Mouse (Mus musculus): ENCODE data around the gene Mgat4b.

Gene Mgat4b

DNA sequence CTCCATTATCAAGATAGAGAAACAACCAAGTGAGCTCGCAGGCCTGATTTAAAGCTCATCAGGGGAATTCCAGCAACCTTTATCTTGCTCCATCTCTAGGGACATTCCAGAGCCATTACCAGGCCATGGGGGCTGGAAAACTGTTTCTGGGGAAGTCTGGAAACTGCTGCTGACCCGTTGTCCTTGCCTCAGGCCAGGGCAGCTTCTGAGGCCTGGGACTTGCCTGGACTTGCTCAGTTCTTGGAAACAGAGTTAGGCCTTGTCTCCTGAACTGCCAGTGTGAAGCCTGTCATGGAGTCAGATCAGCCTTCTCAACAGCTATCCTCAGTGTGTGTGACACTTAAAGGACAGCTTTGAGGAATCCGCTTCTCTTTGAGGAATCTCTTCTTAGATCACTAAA is 41.5 kb downstream of the Mgat4b start:
- DNase-seq (ENCODE audit: low spot score): no peak

GRCm38 (mm10) chr11:50252684-50253265 is 42.1 kb downstream of the Mgat4b start:
- DNase-seq (ENCODE audit: low spot score): no peak

GRCm38 (mm10) chr11:50253393-50253792 is 42.7 kb downstream of the Mgat4b start:
- DNase-seq (ENCODE audit: low spot score): no peak

- no peak for DNase-seq (ENCODE audit: low spot score)
Observed at GRCm38 (mm10) chr11:50254010-50254580, 43.4 kb downstream of the Mgat4b start.

- no peak for DNase-seq (ENCODE audit: low spot score)
Observed at GRCm38 (mm10) chr11:50256615-50257014, 45.9 kb downstream of the Mgat4b start.

GRCm38 (mm10) chr11:50258310-50258709 is 47.6 kb downstream of the Mgat4b start:
- DNase-seq (ENCODE audit: low spot score): no peak

GRCm38 (mm10) chr11:50262020-50262419 is 51.3 kb downstream of the Mgat4b start:
- no peak for DNase-seq (ENCODE audit: low spot score)

DNA sequence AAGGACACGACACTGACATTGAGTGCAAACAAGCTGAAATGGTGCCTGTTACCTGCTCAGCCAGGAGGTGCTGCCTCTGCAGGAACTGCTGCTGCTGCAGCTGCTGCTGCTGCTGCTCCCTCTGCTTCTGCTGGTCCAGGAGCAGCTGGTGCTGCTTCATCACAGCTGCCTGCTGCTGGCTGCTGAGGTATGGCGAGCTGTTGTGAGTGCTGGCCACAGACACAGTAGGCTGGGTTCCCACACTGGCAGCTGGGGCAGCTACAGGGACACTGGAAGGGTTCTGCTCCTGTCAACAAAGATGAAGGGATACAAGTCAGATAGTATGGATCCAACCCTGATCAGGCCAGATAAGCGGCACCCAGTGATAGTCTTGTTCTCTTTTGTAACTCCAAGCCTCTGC is 52.5 kb downstream of the Mgat4b start:
- DNase-seq (ENCODE audit: low spot score): no peak

DNA sequence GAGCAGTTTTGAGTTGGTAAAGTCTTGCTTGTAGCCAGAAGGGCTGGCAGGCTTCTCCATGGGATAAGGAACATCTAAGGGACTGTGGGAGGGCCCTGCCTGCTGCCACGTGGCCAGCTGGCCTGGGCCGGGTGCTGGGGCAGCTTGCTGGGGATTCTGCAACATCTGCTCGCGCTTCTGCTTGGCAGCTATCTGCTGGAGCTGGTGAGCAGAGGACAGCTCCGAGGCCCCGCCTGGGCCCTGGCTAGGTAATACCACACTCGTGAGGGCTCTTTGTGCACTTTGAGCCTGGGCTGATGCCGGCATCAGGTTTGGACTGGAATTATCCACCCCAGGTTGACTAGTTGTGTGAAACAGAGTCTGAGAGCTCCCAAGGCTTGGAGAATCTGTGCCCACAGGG is 55.2 kb downstream of the Mgat4b start:
- DNase-seq (ENCODE audit: low spot score): no peak

- no peak for DNase-seq (ENCODE audit: low spot score)
Observed at GRCm38 (mm10) chr11:50266997-50267396, 56.3 kb downstream of the Mgat4b start.

DNA sequence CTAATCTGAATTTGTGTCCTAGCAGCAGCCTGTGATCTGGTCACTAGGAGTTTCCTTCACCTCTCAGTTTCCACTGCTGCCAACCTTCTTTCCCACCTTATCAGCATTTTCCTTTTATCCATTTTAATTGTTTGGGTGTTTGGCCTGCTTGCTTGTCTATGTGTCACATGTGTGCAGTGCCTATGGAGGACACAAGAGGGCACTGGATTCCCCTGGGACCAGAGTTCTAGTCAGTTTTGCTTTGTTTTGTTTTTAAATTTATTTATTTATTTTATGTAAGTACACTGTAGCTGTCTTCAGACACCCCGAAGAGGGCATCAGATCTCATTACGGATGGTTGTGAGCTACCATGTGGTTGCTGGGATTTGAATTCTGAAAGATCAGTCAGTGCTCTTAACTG is 58.5 kb downstream of the Mgat4b start:
- DNase-seq (ENCODE audit: low spot score): no peak

- DNase-seq (ENCODE audit: low spot score): no peak
Observed at GRCm38 (mm10) chr11:50269885-50270284, 59.2 kb downstream of the Mgat4b start.

GRCm38 (mm10) chr11:50272819-50273218 is 62.1 kb downstream of the Mgat4b start:
- DNase-seq (ENCODE audit: low spot score): no peak

- DNase-seq (ENCODE audit: low spot score): no peak
Observed at GRCm38 (mm10) chr11:50275077-50275476, 64.4 kb downstream of the Mgat4b start.

DNA sequence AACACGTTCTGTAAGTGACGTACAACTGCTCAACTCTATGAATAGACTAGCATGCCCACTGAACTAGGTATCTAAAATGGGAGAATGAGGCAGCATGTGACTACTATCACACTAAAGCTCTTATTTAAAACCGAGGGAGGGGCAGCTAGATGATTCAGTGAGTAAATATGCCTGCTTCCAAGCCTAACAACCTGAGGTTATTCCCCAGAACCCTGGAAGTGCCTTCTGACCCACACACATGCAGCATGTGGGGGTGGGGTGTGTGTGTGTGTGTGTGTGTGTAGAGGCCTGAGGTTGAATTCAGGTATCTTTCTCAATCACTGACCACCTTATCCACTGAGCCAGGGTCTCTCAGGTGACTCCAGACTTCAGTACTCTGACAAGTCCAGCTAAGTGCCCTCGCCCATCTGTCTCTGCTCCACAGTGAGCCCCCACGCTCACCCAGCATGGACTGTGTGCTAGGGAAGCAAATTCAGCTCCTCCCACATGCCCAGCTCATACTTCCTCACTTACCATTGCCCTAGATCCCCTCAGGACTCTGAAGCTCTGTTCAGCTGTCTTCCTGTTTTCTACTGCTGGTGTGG is 65.0 kb downstream of the Mgat4b start:
- DNase-seq (ENCODE audit: low spot score): no peak

DNA sequence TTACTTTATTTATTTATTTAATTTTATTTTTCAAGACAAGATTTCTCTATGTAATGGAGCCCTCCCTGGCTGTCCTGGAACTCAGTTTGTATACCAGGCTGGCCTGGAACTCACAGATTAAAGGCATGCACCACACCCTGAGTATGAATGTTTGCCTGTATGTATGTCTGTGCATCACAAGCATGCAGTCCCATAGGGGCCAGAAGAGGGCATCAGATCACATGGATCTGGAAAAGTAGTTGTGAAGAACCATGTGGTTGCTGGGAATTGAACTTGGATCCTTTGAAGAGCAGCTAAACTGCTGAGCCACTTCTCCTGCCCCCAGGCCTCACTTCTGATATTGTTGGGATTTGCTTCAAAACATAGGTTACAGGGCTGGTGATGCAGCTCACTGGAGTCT is 66.3 kb downstream of the Mgat4b start:
- no peak for DNase-seq (ENCODE audit: low spot score)

DNA sequence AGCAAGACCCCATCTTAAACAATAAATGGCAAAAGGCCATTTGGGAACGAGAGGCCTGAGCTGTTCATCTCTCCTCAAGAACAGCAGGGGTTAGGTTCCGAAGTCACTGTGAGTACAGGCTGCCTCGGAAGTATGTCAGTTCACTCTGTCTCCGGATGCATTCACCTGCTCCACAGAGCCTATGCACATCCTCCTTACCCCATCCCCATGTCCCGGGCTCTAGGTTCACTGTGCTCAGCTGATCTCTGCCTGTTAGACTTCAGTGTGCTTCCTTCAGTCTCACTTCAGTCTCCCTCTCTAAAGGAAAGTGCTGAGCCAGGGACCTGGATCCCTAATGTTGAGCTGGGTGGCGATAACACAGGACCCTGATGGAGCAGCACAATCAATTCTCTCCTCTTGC is 67.0 kb downstream of the Mgat4b start:
- no peak for DNase-seq (ENCODE audit: low spot score)

- DNase-seq (ENCODE audit: low spot score): no peak
Observed at GRCm38 (mm10) chr11:50279005-50279404, 68.3 kb downstream of the Mgat4b start.

DNA sequence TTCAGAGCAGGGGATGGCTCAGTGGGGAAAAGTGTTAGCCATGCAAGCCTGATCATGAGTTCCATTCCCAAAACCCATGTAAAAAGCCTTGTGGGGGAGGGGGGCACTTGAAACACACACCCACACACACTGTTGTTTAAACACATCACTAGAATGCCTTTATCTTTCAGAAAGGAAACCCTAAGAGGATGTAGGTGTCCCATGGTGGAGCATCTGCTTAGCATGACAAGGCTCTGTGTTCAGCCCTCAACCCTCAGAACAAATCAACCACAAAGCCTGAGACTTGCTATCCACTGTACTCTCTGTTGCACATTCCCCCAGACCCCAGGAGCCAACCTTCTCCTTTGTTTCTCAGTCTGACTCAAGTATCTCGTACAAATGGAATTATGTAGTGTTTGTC is 69.4 kb downstream of the Mgat4b start:
- DNase-seq (ENCODE audit: low spot score): no peak

Data from ovary, adult 18-20 months (tissue).